Comparison of ENCODE assay signal across 12 mouse cellular contexts in genomic region chr8:116602806-116603205, GRCm38 (mm10).
DNase-seq lines count a peak whose midpoint lies in the region; ATAC-seq and TF ChIP-seq lines count a peak whose summit lies in the region.
"Had no signal": no experiment of that assay in that cellular context is flagged by ENCODE, and none has a peak within 500 bp of the region (broad histone marks: within the 10 kb centered on the region; RNA-seq: fewer than 3 reads in every experiment).

No protein-coding gene starts in this region.

- no peak overlapping the region for H3K4me3 ChIP-seq in kidney, embryonic 14.5 days (ENCODE audit: low read length)
- no peak overlapping the region for H3K4me3 ChIP-seq in thymus, adult 2 months (ENCODE audit: control insufficient read depth, insufficient read depth, low read length)
- H3K4me3 ChIP-seq: heart, embryonic 13.5 days; neural tube, embryonic 15.5 days had no signal

- TF ChIP-seq POLR2A in thymus, adult 2 months (IDR thresholded peaks at IDR 0.05; ENCODE audit: control insufficient read depth, extremely low read depth, insufficient read depth, low read length, poor library complexity): no peak

- no peak for ATAC-seq in CD4-positive, CD25-positive, alpha-beta regulatory T cell, adult 4 months
- ATAC-seq in kidney, embryonic 14.5 days (ENCODE audit: low FRiP score, low TSS enrichment): no peak
- ATAC-seq: intestine, embryonic 16.5 days had no signal

- H3K27me3 ChIP-seq in kidney, embryonic 14.5 days (ENCODE audit: control insufficient read depth, insufficient read depth, low read length): no peaks in the 10 kb centered on the region
- no peaks in the 10 kb centered on the region for H3K27me3 ChIP-seq in thymus, adult 2 months (ENCODE audit: control insufficient read depth, insufficient read depth, low read length)
- H3K27me3 ChIP-seq: heart, embryonic 13.5 days; neural tube, embryonic 15.5 days had no signal

- 94% methylated on average over 4 of the region's 4 CpGs for WGBS in kidney, embryonic 14.5 days
- 97% methylated on average over 4 of the region's 4 CpGs for WGBS in thymus, adult 2 months

- H3K4me2 ChIP-seq in kidney, embryonic 14.5 days (replicated peaks; ENCODE audit: low read depth, low read length): no peak overlapping the region
- H3K4me2 ChIP-seq: heart, embryonic 13.5 days; neural tube, embryonic 15.5 days had no signal

- 0 out of 2 replicates have a peak, but pooled peaks have one; percentile 30 for TF ChIP-seq CTCF in thymus, adult 2 months (IDR thresholded peaks at IDR 0.05; ENCODE audit: borderline replicate concordance, control insufficient read depth, extremely low read depth, insufficient read depth, low read length, poor library complexity)

- H3K9ac ChIP-seq in kidney, embryonic 14.5 days (ENCODE audit: low read depth, low read length): no peak overlapping the region
- H3K9ac ChIP-seq: heart, embryonic 13.5 days; neural tube, embryonic 15.5 days had no signal

- no peaks in the 10 kb centered on the region for H3K4me1 ChIP-seq in kidney, embryonic 14.5 days (ENCODE audit: control insufficient read depth, insufficient read depth, low read length)
- peaks cover 31% of the 10 kb centered on the region for H3K4me1 ChIP-seq in thymus, adult 2 months (replicated peaks; ENCODE audit: control insufficient read depth, insufficient read depth, low read length)
- H3K4me1 ChIP-seq: heart, embryonic 13.5 days; neural tube, embryonic 15.5 days had no signal

- H3K36me3 ChIP-seq in kidney, embryonic 14.5 days (ENCODE audit: control insufficient read depth, insufficient read depth, low read length): no peaks in the 10 kb centered on the region
- no peaks in the 10 kb centered on the region for H3K36me3 ChIP-seq in thymus, adult 2 months (ENCODE audit: control insufficient read depth, insufficient read depth, low read length)
- H3K36me3 ChIP-seq: heart, embryonic 13.5 days; neural tube, embryonic 15.5 days had no signal

- peaks cover 3% of the 10 kb centered on the region; the same call in 1 of the 2 replicates for H3K9me3 ChIP-seq in kidney, embryonic 14.5 days (ENCODE audit: control insufficient read depth, low read length)
- H3K9me3 ChIP-seq: neural tube, embryonic 15.5 days had no signal

- DNase-seq in CD4-positive, CD25-positive, alpha-beta regulatory T cell, adult 2 months (ENCODE audit: low read depth, low spot score): peak; percentile 53
- DNase-seq in kidney, postnatal 10 days: peak; percentile 26
- peak; percentile 49 for DNase-seq in thymus, adult 2 months
- DNase-seq in thymus, adult 18-20 months: no peak
- DNase-seq in thymus, postnatal 36 days: peak; percentile 50 to 55
- DNase-seq in heart, adult 11 months: no peak
- DNase-seq: cerebellum, adult 9-11 months had no signal

- H3K27ac ChIP-seq in kidney, embryonic 14.5 days (ENCODE audit: low read depth, low read length): no peak overlapping the region
- no peak overlapping the region for H3K27ac ChIP-seq in thymus, adult 2 months (ENCODE audit: control insufficient read depth, insufficient read depth, low read length)
- H3K27ac ChIP-seq: heart, embryonic 13.5 days; neural tube, embryonic 15.5 days had no signal

Comparison
In these comparisons a context has a peak if more than half of its experiments do, and no peak if none do; other contexts are left out.
1. DNase-seq: peak in CD4-positive, CD25-positive, alpha-beta regulatory T cell, adult 2 months (single experiment), kidney, postnatal 10 days (single experiment), thymus, adult 2 months (single experiment) and thymus, postnatal 36 days (2 of 2); none in thymus, adult 18-20 months (0 of 2) and heart, adult 11 months (single experiment).